Mouse (Mus musculus) monocyte, adult 59 days (primary cell): ENCODE results near the gene Gm13289. TPM values are rescaled to one million over a fixed set of nuclear protein-coding genes. Genes with fewer than 3 reads are reported as not detected.

ENCODE experiments used
- total RNA-seq, 2 experiments: library from RNA; stranded (reverse); gene quantifications; one replicate each; pipeline ENCODE4 v1.2.4; 2023

Gm13289 gene
- total RNA-seq: not detected

GRCm38 (mm10) chr4:88776622-88777021 is at the start of gene Gm13289:
TSS of gene Gm13289 (plus strand) at chr4:88776922.

DNA sequence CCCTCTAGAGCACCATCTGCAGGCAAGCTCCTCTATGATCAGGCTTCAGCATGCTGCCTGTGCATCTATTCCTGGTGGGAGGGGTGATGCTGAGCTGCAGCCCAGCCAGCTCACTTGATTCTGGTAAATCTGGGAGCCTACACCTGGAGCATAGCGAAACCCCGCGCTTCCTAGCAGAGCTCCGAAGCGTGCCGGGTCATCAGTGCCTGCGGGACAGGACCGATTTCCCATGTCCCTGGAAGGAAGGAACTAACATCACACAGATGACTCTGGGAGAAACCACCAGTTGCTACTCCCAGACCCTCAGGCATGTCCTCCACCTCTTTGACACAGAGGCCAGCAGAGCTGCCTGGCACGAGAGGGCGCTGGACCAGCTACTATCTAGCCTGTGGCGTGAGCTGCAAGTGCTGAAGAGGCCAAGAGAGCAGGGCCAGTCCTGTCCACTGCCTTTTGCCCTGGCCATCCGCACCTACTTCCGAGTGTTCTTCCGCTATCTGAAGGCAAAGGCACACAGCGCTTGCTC is 21.8 kb upstream of the Gm13289 start, which contains the start of gene Gm13271:
Gm13271 (plus strand) TSS at position 51 of the 523 bp plus-strand sequence.

DNA sequence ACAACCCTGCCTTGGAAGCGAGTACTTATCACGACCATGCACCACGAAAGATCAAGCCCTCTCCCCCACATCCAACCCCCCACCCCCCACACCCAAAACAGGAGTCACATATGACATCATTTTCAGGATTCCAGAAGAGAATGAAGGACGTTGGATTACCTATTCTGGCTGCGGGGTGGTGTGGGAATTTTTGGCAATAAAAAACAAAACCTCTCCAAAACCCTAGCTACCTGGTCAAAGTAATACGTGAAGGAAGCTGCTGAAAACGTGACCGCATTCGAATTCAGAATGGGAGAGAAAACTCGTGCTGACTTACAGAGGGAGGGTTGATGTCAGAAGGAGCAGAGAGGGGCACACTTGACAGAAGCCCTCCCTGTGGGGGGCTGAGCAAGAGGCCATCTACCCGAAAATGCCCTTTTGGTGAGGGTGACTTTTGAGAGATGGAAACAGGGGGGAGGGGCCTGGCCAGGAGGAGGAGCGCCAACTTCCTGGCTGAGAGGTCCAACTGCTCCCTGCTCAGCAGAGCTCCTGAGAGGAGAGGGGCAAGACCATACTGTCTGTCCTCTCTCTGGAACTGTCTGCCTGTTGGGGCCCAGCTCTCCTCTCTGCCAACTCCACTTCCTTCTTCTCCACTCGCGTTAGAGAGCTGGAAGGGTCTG is 17.0 kb upstream of the Gm13289 start, which contains the start of gene Gm13283:
Gm13283 (plus strand) TSS at position 510 of the 659 bp plus-strand sequence.

DNA sequence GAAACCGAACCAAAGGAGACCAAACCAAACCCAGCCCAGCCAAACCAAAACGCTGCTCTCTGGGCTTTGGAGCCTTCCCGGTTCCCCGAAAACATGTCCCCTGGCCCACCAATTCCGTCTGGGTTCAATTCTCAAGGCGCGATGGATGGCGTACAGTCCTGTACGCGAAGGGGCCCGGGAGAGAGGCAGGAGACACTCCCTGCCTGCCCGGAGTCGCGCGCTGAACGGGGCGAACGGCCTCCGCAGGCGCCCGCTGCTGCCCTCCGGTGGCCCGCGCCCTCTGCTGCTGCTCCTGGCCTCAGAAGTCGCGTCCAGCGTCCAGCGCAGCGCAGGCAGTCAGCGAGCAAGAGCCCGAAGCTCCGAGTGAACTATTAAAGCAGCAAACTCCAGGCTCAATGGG is 3.2 kb upstream of the Gm13289 start, which contains the start of gene Gm13290:
Gm13290 (plus strand) TSS at position 301 of the 400 bp plus-strand sequence.

GRCm38 (mm10) chr4:88779550-88779949 is 2.8 kb downstream of the Gm13289 start, which contains the start of gene Gm13272:
TSS of gene Gm13272 (plus strand) at chr4:88779850.

DNA sequence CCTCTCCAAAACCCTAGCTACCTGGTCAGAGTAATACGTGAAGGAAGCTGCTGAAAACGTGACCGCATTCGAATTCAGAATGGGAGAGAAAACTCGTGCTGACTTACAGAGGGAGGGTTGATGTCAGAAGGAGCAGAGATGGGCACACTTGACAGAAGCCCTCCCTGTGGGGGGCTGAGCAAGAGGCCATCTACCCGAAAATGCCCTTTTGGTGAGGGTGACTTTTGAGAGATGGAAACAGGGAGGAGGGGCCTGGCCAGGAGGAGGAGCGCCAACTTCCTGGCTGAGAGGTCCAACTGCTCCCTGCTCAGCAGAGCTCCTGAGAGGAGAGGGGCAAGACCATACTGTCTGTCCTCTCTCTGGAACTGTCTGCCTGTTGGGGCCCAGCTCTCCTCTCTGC is 5.1 kb downstream of the Gm13289 start, which contains the start of gene Ifnz:
Ifnz (plus strand) TSS at position 301 of the 400 bp plus-strand sequence.

DNA sequence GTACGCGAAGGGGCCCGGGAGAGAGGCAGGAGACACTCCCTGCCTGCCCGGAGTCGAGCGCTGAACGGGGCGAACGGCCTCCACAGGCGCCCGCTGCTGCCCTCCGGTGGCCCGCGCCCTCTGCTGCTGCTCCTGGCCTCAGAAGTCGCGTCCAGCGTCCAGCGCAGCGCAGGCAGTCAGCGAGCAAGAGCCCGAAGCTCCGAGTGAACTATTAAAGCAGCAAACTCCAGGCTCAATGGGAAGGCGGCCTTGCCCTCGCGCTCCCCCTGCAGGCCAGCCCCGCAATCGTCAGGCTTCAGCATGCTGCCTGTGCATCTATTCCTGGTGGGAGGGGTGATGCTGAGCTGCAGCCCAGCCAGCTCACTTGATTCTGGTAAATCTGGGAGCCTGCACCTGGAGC is 8.7 kb downstream of the Gm13289 start, which contains the start of gene Gm13276:
Gm13276 (plus strand) TSS at position 301 of the 400 bp plus-strand sequence.

DNA sequence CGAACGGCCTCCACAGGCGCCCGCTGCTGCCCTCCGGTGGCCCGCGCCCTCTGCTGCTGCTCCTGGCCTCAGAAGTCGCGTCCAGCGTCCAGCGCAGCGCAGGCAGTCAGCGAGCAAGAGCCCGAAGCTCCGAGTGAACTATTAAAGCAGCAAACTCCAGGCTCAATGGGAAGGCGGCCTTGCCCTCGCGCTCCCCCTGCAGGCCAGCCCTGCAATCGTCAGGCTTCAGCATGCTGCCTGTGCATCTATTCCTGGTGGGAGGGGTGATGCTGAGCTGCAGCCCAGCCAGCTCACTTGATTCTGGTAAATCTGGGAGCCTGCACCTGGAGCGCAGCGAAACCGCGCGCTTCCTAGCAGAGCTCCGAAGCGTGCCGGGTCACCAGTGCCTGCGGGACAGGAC is 11.7 kb downstream of the Gm13289 start, which contains the start of gene Gm13277:
Gm13277 (plus strand) TSS at position 231 of the 400 bp plus-strand sequence.

DNA sequence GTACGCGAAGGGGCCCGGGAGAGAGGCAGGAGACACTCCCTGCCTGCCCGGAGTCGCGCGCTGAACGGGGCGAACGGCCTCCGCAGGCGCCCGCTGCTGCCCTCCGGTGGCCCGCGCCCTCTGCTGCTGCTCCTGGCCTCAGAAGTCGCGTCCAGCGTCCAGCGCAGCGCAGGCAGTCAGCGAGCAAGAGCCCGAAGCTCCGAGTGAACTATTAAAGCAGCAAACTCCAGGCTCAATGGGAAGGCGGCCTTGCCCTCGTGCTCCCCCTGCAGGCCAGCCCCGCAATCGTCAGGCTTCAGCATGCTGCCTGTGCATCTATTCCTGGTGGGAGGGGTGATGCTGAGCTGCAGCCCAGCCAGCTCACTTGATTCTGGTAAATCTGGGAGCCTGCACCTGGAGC is 14.5 kb downstream of the Gm13289 start, which contains the start of gene Gm13278:
Gm13278 (plus strand) TSS at position 301 of the 400 bp plus-strand sequence.

DNA sequence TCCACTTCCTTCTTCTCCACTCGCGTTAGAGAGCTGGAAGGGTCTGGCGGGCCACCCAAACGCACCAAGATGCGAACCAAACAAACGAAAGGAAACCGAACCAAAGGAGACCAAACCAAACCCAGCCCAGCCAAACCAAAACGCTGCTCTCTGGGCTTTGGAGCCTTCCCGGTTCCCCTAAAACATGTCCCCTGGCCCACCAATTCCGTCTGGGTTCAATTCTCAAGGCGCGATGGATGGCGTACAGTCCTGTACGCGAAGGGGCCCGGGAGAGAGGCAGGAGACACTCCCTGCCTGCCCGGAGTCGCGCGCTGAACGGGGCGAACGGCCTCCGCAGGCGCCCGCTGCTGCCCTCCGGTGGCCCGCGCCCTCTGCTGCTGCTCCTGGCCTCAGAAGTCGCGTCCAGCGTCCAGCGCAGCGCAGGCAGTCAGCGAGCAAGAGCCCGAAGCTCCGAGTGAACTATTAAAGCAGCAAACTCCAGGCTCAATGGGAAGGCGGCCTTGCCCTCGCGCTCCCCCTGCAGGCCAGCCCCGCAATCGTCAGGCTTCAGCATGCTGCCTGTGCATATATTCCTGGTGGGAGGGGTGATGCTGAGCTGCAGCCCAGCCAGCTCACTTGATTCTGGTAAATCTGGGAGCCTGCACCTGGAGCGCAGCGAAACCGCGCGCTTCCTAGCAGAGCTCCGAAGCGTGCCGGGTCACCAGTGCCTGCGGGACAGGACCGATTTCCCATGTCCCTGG is 17.4 kb downstream of the Gm13289 start, which contains the start of gene Gm13275:
Gm13275 (plus strand) TSS at position 552 of the 740 bp plus-strand sequence.

GRCm38 (mm10) chr4:88797097-88797496 is 20.4 kb downstream of the Gm13289 start, which contains the start of gene Gm13279:
TSS of gene Gm13279 (plus strand) at chr4:88797397.

GRCm38 (mm10) chr4:88799365-88799764 is 22.6 kb downstream of the Gm13289 start, which contains the start of gene Gm13285:
TSS of gene Gm13285 (plus strand) at chr4:88799665.

DNA sequence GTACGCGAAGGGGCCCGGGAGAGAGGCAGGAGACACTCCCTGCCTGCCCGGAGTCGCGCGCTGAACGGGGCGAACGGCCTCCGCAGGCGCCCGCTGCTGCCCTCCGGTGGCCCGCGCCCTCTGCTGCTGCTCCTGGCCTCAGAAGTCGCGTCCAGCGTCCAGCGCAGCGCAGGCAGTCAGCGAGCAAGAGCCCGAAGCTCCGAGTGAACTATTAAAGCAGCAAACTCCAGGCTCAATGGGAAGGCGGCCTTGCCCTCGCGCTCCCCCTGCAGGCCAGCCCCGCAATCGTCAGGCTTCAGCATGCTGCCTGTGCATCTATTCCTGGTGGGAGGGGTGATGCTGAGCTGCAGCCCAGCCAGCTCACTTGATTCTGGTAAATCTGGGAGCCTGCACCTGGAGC is 26.2 kb downstream of the Gm13289 start, which contains the start of gene Gm13287:
Gm13287 (plus strand) TSS at position 301 of the 400 bp plus-strand sequence.

DNA sequence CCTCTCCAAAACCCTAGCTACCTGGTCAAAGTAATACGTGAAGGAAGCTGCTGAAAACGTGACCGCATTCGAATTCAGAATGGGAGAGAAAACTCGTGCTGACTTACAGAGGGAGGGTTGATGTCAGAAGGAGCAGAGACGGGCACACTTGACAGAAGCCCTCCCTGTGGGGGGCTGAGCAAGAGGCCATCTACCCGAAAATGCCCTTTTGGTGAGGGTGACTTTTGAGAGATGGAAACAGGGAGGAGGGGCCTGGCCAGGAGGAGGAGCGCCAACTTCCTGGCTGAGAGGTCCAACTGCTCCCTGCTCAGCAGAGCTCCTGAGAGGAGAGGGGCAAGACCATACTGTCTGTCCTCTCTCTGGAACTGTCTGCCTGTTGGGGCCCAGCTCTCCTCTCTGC is 28.5 kb downstream of the Gm13289 start, which contains the start of gene Gm13288:
Gm13288 (plus strand) TSS at position 301 of the 400 bp plus-strand sequence.

DNA sequence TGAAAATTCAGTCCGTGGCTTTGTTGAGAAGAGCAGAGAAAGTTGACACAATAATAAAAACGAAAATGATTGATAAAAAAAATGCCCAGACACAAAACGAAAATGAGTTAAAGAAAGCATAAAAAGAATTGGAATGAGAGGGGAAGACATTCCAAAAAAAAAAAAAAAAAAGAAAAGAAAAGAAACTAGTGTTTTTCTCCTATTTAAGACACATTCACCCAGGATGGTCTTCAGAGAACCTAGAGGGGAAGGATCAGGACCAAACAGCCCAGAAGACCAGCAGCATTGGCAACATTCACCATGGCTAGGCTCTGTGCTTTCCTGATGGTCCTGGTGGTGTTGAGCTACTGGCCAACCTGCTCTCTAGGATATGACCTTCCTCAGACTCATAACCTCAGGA is 39.2 kb downstream of the Gm13289 start, which contains the start of gene Ifna7:
Ifna7 (plus strand) TSS at position 301 of the 400 bp plus-strand sequence.

DNA sequence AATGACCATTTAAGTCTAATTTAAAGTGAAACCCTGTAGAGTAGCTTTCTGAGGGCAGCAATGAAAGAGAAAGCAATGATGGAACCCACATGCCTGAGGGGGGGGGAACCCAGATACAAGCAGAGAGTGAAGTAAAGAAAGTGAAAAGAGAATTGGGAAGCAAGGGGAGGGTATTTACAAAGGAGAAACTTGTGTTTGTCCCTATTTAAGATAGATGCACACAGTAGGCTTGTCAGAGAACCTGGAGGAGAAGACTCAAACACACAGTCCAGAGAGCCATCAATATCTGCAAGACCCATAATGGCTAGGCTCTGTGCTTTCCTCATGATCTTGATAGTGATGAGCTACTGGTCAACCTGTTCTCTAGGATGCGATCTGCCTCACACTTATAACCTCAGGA is 42.9 kb downstream of the Gm13289 start, which contains the start of gene Ifna11:
Ifna11 (plus strand) TSS at position 301 of the 400 bp plus-strand sequence.

Other genes starting within 250 kb of the Gm13289 start
- gene Ifna15, start 218.7 kb upstream of the Gm13289 start, total RNA-seq: not detected
- gene Ifna14, start 205.1 kb upstream of the Gm13289 start, total RNA-seq: not detected
- not detected for gene Ifna9, start 184.5 kb upstream of the Gm13289 start, total RNA-seq
- not detected for gene Ifna12, start 173.5 kb upstream of the Gm13289 start, total RNA-seq
- gene C87499, start 142.5 kb upstream of the Gm13289 start, total RNA-seq: not detected
- gene Ifna13, start 132.5 kb upstream of the Gm13289 start, total RNA-seq: not detected
- not detected for gene Ifna16, start 100.0 kb upstream of the Gm13289 start, total RNA-seq
- not detected for gene Ifna2, start 93.0 kb upstream of the Gm13289 start, total RNA-seq
- gene Ifnab, start 85.6 kb upstream of the Gm13289 start, total RNA-seq: not detected
- 1 to 10 TPM in 1 of 2 experiments, not detected in 1; 1.6 TPM for gene Gm26566, start 55.1 kb upstream of the Gm13289 start, total RNA-seq
- 10 to 100 TPM; 72.7 to 83.4 TPM for gene Klhl9, start 54.5 kb upstream of the Gm13289 start, total RNA-seq
- not detected for gene Gm13271, start 22.1 kb upstream of the Gm13289 start, total RNA-seq
- not detected for gene Gm13283, start 16.8 kb upstream of the Gm13289 start, total RNA-seq
- not detected for gene Gm13290, start 3.1 kb upstream of the Gm13289 start, total RNA-seq
- gene Gm13272, start 2.9 kb downstream of the Gm13289 start, total RNA-seq: not detected
- not detected for gene Ifnz, start 5.2 kb downstream of the Gm13289 start, total RNA-seq
- gene Gm13276, start 8.8 kb downstream of the Gm13289 start, total RNA-seq: not detected
- not detected for gene Gm13277, start 11.7 kb downstream of the Gm13289 start, total RNA-seq
- gene Gm13278, start 14.6 kb downstream of the Gm13289 start, total RNA-seq: not detected
- gene Gm13275, start 17.6 kb downstream of the Gm13289 start, total RNA-seq: not detected
- not detected for gene Gm13279, start 20.5 kb downstream of the Gm13289 start, total RNA-seq
- under 1 TPM; 0.42 to 0.91 TPM for gene Gm13285, start 22.7 kb downstream of the Gm13289 start, total RNA-seq
- not detected for gene Gm13287, start 26.3 kb downstream of the Gm13289 start, total RNA-seq
- not detected for gene Gm13288, start 28.6 kb downstream of the Gm13289 start, total RNA-seq
- not detected for gene Ifna7, start 39.3 kb downstream of the Gm13289 start, total RNA-seq
- gene Ifna11, start 43.0 kb downstream of the Gm13289 start, total RNA-seq: not detected
- not detected for gene Ifna6, start 50.5 kb downstream of the Gm13289 start, total RNA-seq
- gene Ifna5, start 58.6 kb downstream of the Gm13289 start, total RNA-seq: not detected
- gene Ifna4, start 64.9 kb downstream of the Gm13289 start, total RNA-seq: not detected
- not detected for gene Ifna1, start 73.2 kb downstream of the Gm13289 start, total RNA-seq
- gene Ifne, start 103.3 kb downstream of the Gm13289 start, total RNA-seq: not detected